Mouse (Mus musculus) MEL (cell line): ENCODE measurements around the gene Echs1. TPM values are rescaled to one million over a fixed set of nuclear protein-coding genes. Genes with fewer than 3 reads are reported as not detected.

Experiments
- DNase-seq: peaks from one replicate; pipeline ENCODE4 v3.0.0; 2011; ENCODE audit warnings: low read depth, low spot score
- H3K27ac ChIP-seq: 2 replicates; pipeline ENCODE4 v1.5.1; 2012; ENCODE audit warnings: low read depth, mild to moderate bottlenecking, control low read depth, low read length, moderate library complexity; ENCODE audit not compliant: control insufficient read depth
- H3K27me3 ChIP-seq, 2 experiments: fragments of 150-350 bp in 1 of 2; sonication (generic) in 1 of 2; 2 replicates each; pipeline ENCODE4 v1.6.1; 2012; ENCODE audit warnings: low read length in 2 of 2, mild to moderate bottlenecking in 2 of 2, improper control_type of control experiment in 1 of 2, moderate library complexity in 1 of 2; ENCODE audit not compliant: insufficient read depth in 2 of 2, control insufficient read depth in 1 of 2
- H3K36me3 ChIP-seq, 2 experiments: 2 replicates each; pipeline ENCODE4 v1.6.1; 2012 to 2014; ENCODE audit warnings: low read length in 2 of 2, improper control_type of control experiment in 1 of 2, inconsistent platforms in 1 of 2, mild to moderate bottlenecking in 1 of 2; ENCODE audit not compliant: insufficient read depth in 2 of 2, control insufficient read depth in 1 of 2
- H3K4me1 ChIP-seq, 2 experiments: fragments of 150-350 bp in 1 of 2; sonication (generic) in 1 of 2; 2 replicates each; pipeline ENCODE4 v1.6.1; 2012; ENCODE audit warnings: low read length in 2 of 2, improper control_type of control experiment in 1 of 2, mild to moderate bottlenecking in 1 of 2; ENCODE audit not compliant: insufficient read depth in 2 of 2, control insufficient read depth in 1 of 2
- H3K4me3 ChIP-seq, 2 experiments: fragments of 150-350 bp in 1 of 2; sonication (generic) in 1 of 2; 2 replicates each; pipeline ENCODE4 v1.5.1; 2012; ENCODE audit warnings: low read depth in 2 of 2, low read length in 2 of 2, mild to moderate bottlenecking in 2 of 2, moderate library complexity in 2 of 2, control low read depth in 1 of 2, improper control_type of control experiment in 1 of 2; ENCODE audit not compliant: control insufficient read depth in 1 of 2, insufficient read depth in 1 of 2
- H3K79me2 ChIP-seq: 2 replicates; pipeline ENCODE4 v1.6.1; 2012; ENCODE audit warnings: mild to moderate bottlenecking, low read length, moderate library complexity; ENCODE audit not compliant: control insufficient read depth, poor library complexity, insufficient read depth
- H3K9ac ChIP-seq: 2 replicates; pipeline ENCODE4 v1.6.1; 2012; ENCODE audit warnings: low read depth, mild to moderate bottlenecking, control low read depth, low read length, moderate library complexity; ENCODE audit not compliant: control insufficient read depth, poor library complexity, severe bottlenecking
- H3K9me3 ChIP-seq: fragments of 150-350 bp; sonication (generic); replicated peaks from 2 replicates; pipeline ENCODE4 v1.6.1; 2012; ENCODE audit warnings: mild to moderate bottlenecking, low read length, improper control_type of control experiment, moderate library complexity; ENCODE audit not compliant: insufficient read depth
- BHLHE40 ChIP-seq: IDR thresholded peaks from 2 replicates; pipeline ENCODE4 v1.6.1; 2012; ENCODE audit warnings: low read depth, mild to moderate bottlenecking, inconsistent platforms, low read length, improper control_type of control experiment, borderline replicate concordance
- CHD1 ChIP-seq: IDR thresholded peaks from 2 replicates; pipeline ENCODE4 v1.6.1; 2012; ENCODE audit warnings: low read depth, mild to moderate bottlenecking, inconsistent platforms, low read length, improper control_type of control experiment
- CHD2 ChIP-seq: IDR thresholded peaks from 2 replicates; pipeline ENCODE4 v1.6.1; 2011; ENCODE audit warnings: low read length, improper control_type of control experiment
- E2F4 ChIP-seq: IDR thresholded peaks from 2 replicates; pipeline ENCODE4 v1.6.1; 2011; ENCODE audit warnings: low read depth, low read length, improper control_type of control experiment, borderline replicate concordance
- ELF1 ChIP-seq: IDR thresholded peaks from 2 replicates; pipeline ENCODE4 v1.6.1; 2014; ENCODE audit warnings: low read depth, mild to moderate bottlenecking, inconsistent platforms, low read length, improper control_type of control experiment, moderate library complexity
- ETS1 ChIP-seq: IDR thresholded peaks from 2 replicates; pipeline ENCODE4 v1.6.1; 2012; ENCODE audit warnings: low read depth, mild to moderate bottlenecking, inconsistent platforms, low read length, improper control_type of control experiment, moderate library complexity
- GATA1 ChIP-seq: IDR thresholded peaks from 2 replicates; pipeline ENCODE4 v1.6.1; 2011; ENCODE audit warnings: low read depth, low read length, improper control_type of control experiment
- HCFC1 ChIP-seq: IDR thresholded peaks from 2 replicates; pipeline ENCODE4 v1.6.1; 2012; ENCODE audit warnings: low read depth, mild to moderate bottlenecking, inconsistent platforms, low read length, improper control_type of control experiment, moderate library complexity
- KAT2A ChIP-seq: conservative IDR thresholded peaks from 2 replicates; pipeline ENCODE4 v1.6.1; 2012; ENCODE audit warnings: low read depth, low read length, improper control_type of control experiment, inconsistent platforms
- MAFK ChIP-seq: IDR thresholded peaks from 2 replicates; pipeline ENCODE4 v1.6.1; 2011; ENCODE audit warnings: low read depth, mild to moderate bottlenecking, low read length, improper control_type of control experiment, borderline replicate concordance
- MAX ChIP-seq: IDR thresholded peaks from 2 replicates; pipeline ENCODE4 v1.6.1; 2011; ENCODE audit warnings: low read length, improper control_type of control experiment
- MXI1 ChIP-seq: IDR thresholded peaks from 2 replicates; pipeline ENCODE4 v1.6.1; 2011; ENCODE audit warnings: mild to moderate bottlenecking, low read depth, low read length, improper control_type of control experiment
- MYB ChIP-seq: IDR thresholded peaks from 2 replicates; pipeline ENCODE4 v1.6.1; 2011; ENCODE audit warnings: mild to moderate bottlenecking, low read depth, low read length, improper control_type of control experiment
- MYC ChIP-seq: IDR thresholded peaks from 2 replicates; pipeline ENCODE4 v1.6.1; 2011; ENCODE audit warnings: low read depth, mild to moderate bottlenecking, low read length, improper control_type of control experiment, moderate library complexity
- NELFE ChIP-seq: IDR thresholded peaks from 2 replicates; pipeline ENCODE4 v1.6.1; 2011; ENCODE audit warnings: low read depth, low read length, improper control_type of control experiment
- POLR2AphosphoS2 ChIP-seq: IDR thresholded peaks from 2 replicates; pipeline ENCODE4 v1.6.1; 2011; ENCODE audit warnings: low read length, improper control_type of control experiment
- SIN3A ChIP-seq: IDR thresholded peaks from 2 replicates; pipeline ENCODE4 v1.6.1; 2012; ENCODE audit warnings: low read length, improper control_type of control experiment, inconsistent platforms
- TBP ChIP-seq: IDR thresholded peaks from 2 replicates; pipeline ENCODE4 v1.8.0; 2011; ENCODE audit warnings: low read depth, low read length, improper control_type of control experiment
- TCF12 ChIP-seq: IDR thresholded peaks from 2 replicates; pipeline ENCODE4 v1.6.1; 2014; ENCODE audit warnings: low read depth, mild to moderate bottlenecking, inconsistent platforms, low read length, improper control_type of control experiment, moderate library complexity
- USF1 ChIP-seq: IDR thresholded peaks from 2 replicates; pipeline ENCODE4 v1.6.1; 2014; ENCODE audit warnings: low read depth, mild to moderate bottlenecking, inconsistent platforms, low read length, improper control_type of control experiment, moderate library complexity
- ZC3H11A ChIP-seq: IDR thresholded peaks from 2 replicates; pipeline ENCODE4 v1.6.1; 2012; ENCODE audit warnings: low read depth, mild to moderate bottlenecking, inconsistent platforms, low read length, improper control_type of control experiment
- ZKSCAN1 ChIP-seq: IDR thresholded peaks from 2 replicates; pipeline ENCODE4 v1.6.1; 2012; ENCODE audit warnings: low read depth, mild to moderate bottlenecking, inconsistent platforms, low read length, improper control_type of control experiment, moderate library complexity
- ZMIZ1 ChIP-seq: IDR thresholded peaks from 2 replicates; pipeline ENCODE4 v1.6.1; 2012; ENCODE audit warnings: low read depth, mild to moderate bottlenecking, inconsistent platforms, low read length, improper control_type of control experiment, moderate library complexity
- ZNF384 ChIP-seq: IDR thresholded peaks from 2 replicates; pipeline ENCODE4 v1.6.1; 2012; ENCODE audit warnings: low read depth, mild to moderate bottlenecking, inconsistent platforms, low read length, improper control_type of control experiment
- polyA plus RNA-seq, 2 experiments: library from polyadenylated mRNA; stranded (reverse) in 1 of 2; unstranded in 1 of 2; fragments of >175 nt in 1 of 2; fragments of >200 nt in 1 of 2; gene quantifications; 2 replicates each; pipeline versions ENCODE4 v1.2.1 to v1.2.4; 2012; ENCODE audit warnings: low replicate concordance in 2 of 2, low read depth in 1 of 2; ENCODE audit not compliant: insufficient read length in 2 of 2, insufficient read depth in 1 of 2, missing spikeins in 1 of 2
- total RNA-seq: library from RNA; depleted of rRNA; stranded (reverse); fragments of 300-350 nt; gene quantifications from 2 replicates; pipeline ENCODE4 v1.2.3, GENCODE M21; 2012

Echs1 gene
- total and polyA plus RNA-seq, 3 experiments: 22.8 to 47.7 TPM; not detected in 1

DNA sequence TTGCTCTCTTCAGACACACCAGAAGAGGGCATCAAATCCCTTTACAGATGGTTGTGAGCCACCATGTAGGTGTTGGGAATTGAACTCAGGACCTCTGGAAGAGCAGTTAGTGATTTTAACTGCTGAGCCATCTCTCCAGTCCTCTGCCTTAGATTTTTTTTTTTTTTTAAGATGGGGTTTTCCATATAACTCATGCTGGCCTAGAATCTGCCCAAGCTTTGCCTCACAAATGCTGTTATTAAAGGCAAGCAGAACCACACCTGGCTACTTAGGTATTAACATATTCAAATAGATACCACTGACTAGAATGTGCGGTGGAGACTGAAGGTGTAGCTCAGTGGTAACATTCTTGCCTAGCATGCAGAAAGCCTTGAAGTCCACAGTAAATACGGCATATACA lies 4.2 kb upstream of the Echs1 start:
- peaks cover 0 to 2% of the 10 kb centered on the region in 2 experiments; a peak in 2 of 4 replicates for H3K36me3 ChIP-seq
- H3K27ac ChIP-seq: no peak overlapping the region
- no peak overlapping the region for H3K4me3 ChIP-seq
- H3K4me1 ChIP-seq: peaks cover 5% of the 10 kb centered on the region in 2 experiments; a peak in 3 of 4 replicates
- no peak for DNase-seq
- no peak overlapping the region for H3K9ac ChIP-seq
- TF ChIP-seq NELFE: no peak
- no peak for TF ChIP-seq POLR2AphosphoS2
- TF ChIP-seq ETS1: no peak
- TF ChIP-seq ZNF384: no peak
- no peak for TF ChIP-seq ZC3H11A
- no peak for TF ChIP-seq MYB
- no peak for TF ChIP-seq MAFK
- TF ChIP-seq USF1: no peak
- no peak for TF ChIP-seq BHLHE40
- H3K9me3 ChIP-seq: no peaks in the 10 kb centered on the region
- no peaks in the 10 kb centered on the region for H3K27me3 ChIP-seq
- peaks cover 3% of the 10 kb centered on the region for H3K79me2 ChIP-seq

DNA sequence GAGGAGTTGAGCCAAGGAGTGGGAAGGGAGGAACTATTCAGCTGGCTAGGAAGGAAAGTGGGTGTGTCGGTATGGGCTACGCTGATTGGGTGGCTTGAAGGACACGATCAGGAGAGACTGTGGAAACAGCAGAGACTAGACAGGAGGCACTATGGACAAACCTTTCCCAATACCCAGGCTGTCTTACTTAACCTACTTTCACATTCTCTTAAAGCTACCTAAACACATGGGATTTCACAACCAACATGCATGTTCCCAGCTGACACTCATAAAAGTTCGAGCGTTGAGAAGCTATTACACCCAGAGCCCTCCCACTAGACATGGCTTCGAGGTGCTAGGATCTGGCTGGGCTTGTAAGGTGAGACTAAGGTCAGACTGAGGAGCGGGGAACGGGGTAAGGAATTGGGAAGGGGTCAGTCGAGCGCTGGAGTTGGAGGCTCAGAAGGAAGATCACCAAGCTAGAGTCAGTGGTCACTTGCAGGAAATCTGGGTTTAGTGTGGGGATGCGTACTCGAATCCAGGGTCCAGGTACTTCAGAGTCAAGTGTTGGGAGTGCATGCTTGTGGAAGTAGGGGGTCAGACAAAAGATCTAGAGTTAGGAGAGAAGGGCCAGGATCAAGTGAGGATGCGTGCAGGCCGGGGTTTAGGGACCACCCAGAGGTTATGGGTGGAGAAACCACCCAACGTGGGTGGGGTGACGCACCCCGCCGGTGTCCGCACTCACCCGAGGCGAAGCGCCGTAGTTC lies 520 bp downstream of the Echs1 start, which contains the start of gene Paox:
Gene Paox, plus strand, starts transcription at position 217 of the 746 bp plus-strand sequence.
- peaks cover 3% of the 10 kb centered on the region for H3K79me2 ChIP-seq
- peak within 1 kb of the TSS; percentile 81 for H3K9ac ChIP-seq
- peaks cover 0 to 2% of the 10 kb centered on the region in 2 experiments; a peak in 2 of 4 replicates for H3K36me3 ChIP-seq
- peak; percentile 55 for TF ChIP-seq SIN3A
- TF ChIP-seq TBP: no peak
- TF ChIP-seq ETS1: peak; percentile 20; the same call in 1 of the 2 replicates
- peak within 1 kb of the TSS; percentile 73 to 79 for H3K4me3 ChIP-seq
- H3K27ac ChIP-seq: peak within 1 kb of the TSS; percentile 65
- DNase-seq: peak; percentile 81
- peaks cover 5% of the 10 kb centered on the region in 2 experiments; a peak in 3 of 4 replicates for H3K4me1 ChIP-seq
- H3K27me3 ChIP-seq: no peaks in the 10 kb centered on the region
- H3K9me3 ChIP-seq: no peaks in the 10 kb centered on the region

DNA sequence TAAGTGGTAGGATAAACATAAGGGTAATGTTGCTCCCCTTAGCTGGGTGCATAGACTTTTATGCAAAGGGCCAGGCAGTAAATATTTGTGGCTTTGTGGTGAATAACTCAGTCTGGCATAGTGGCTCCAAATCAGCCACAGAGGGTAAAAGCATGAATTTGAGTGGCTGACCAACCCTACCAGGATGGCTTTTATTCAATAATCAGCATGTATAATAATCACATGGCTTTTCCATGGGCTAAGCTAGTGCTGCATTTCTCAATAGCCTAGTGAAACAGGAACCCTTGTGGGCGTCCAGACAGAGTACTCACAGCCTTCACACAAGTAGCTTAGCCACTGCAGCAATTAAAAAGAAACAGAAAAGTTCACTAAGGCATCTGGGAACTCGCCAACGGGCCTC lies 4.3 kb downstream of the Echs1 start:
- peaks cover under 1 to 2% of the 10 kb centered on the region in 2 experiments; a peak in 3 of 4 replicates for H3K36me3 ChIP-seq
- peaks cover under 1% of the 10 kb centered on the region in 2 experiments; a peak in 3 of 4 replicates for H3K4me1 ChIP-seq
- no peak overlapping the region for H3K27ac ChIP-seq

More for the DNA sequence above, 4.3 kb downstream of the Echs1 start:
- peaks cover 3% of the 10 kb centered on the region for H3K79me2 ChIP-seq
- TF ChIP-seq E2F4: no peak
- TF ChIP-seq ELF1: no peak
- no peak for TF ChIP-seq CHD1
- no peak for TF ChIP-seq CHD2
- TF ChIP-seq ZMIZ1: no peak
- no peak for TF ChIP-seq KAT2A
- TF ChIP-seq TCF12: no peak
- no peak for TF ChIP-seq MAX
- no peak for TF ChIP-seq MYB
- no peak for TF ChIP-seq NELFE
- TF ChIP-seq GATA1: no peak
- no peak for TF ChIP-seq ZKSCAN1
- TF ChIP-seq MYC: no peak
- no peak for TF ChIP-seq POLR2AphosphoS2
- TF ChIP-seq MXI1: no peak
- no peak for TF ChIP-seq HCFC1
- no peak for TF ChIP-seq BHLHE40
- H3K9me3 ChIP-seq: no peaks in the 10 kb centered on the region
- H3K4me3 ChIP-seq: no peak overlapping the region
- no peaks in the 10 kb centered on the region for H3K27me3 ChIP-seq
- DNase-seq: no peak
- no peak overlapping the region for H3K9ac ChIP-seq
